Mouse (Mus musculus) adrenal gland, adult 18-20 months (tissue): ENCODE results near the gene Uqcc2. TPM values are rescaled to one million over a fixed set of nuclear protein-coding genes. Genes with fewer than 3 reads are reported as not detected.
A peak's percentile ranks its signal among the peaks of the same experiment; 100 is the strongest.

Experiments
- DNase-seq, 2 experiments: peaks; one replicate each; pipeline ENCODE4 v3.0.0; 2021 to 2022; ENCODE audit warnings: low spot score in 2 of 2
- total RNA-seq, 2 experiments: library from RNA; stranded (reverse); gene quantifications; 1 replicate in 1 of 2; 2 replicates in 1 of 2; pipeline ENCODE4 v1.2.3; 2021

Uqcc2 gene
- total RNA-seq, 2 experiments from 2014 or later: 266 to 331 TPM

GRCm38 (mm10) chr17:27125185-27125584, 8.5 kb downstream of the Uqcc2 start:
- peak; percentile 77 to 84 for DNase-seq

GRCm38 (mm10) chr17:27123813-27124375, 9.8 kb downstream of the Uqcc2 start:
- no peak for DNase-seq

GRCm38 (mm10) chr17:27123103-27123502, 10.6 kb downstream of the Uqcc2 start:
- DNase-seq: no peak

GRCm38 (mm10) chr17:27122701-27123100, 11.0 kb downstream of the Uqcc2 start:
- DNase-seq: no peak

GRCm38 (mm10) chr17:27121781-27122180, 11.9 kb downstream of the Uqcc2 start:
- no peak for DNase-seq

- no peak for DNase-seq
Observed at GRCm38 (mm10) chr17:27121266-27121665, 12.4 kb downstream of the Uqcc2 start.

- peak; percentile 60 to 69 for DNase-seq
Observed at GRCm38 (mm10) chr17:27120561-27121024, 13.1 kb downstream of the Uqcc2 start.

- DNase-seq: no peak
Observed at GRCm38 (mm10) chr17:27119954-27120353, 13.8 kb downstream of the Uqcc2 start.

GRCm38 (mm10) chr17:27119540-27119895, 14.2 kb downstream of the Uqcc2 start:
- DNase-seq: no peak

GRCm38 (mm10) chr17:27118676-27119539, 14.8 kb downstream of the Uqcc2 start:
- DNase-seq: no peak

- no peak for DNase-seq
Observed at GRCm38 (mm10) chr17:27110072-27110471, 23.6 kb downstream of the Uqcc2 start.

- DNase-seq: no peak
Observed at GRCm38 (mm10) chr17:27107936-27108335, 25.8 kb downstream of the Uqcc2 start.

GRCm38 (mm10) chr17:27106745-27107144, 27.0 kb downstream of the Uqcc2 start:
- DNase-seq: no peak

GRCm38 (mm10) chr17:27105698-27106470, 27.8 kb downstream of the Uqcc2 start:
- DNase-seq: no peak

GRCm38 (mm10) chr17:27101675-27102074, 32.0 kb downstream of the Uqcc2 start:
- no peak for DNase-seq

- no peak for DNase-seq
Observed at GRCm38 (mm10) chr17:27095690-27096089, 38.0 kb downstream of the Uqcc2 start.

- DNase-seq: no peak
Observed at GRCm38 (mm10) chr17:27090068-27090467, 43.6 kb downstream of the Uqcc2 start.

GRCm38 (mm10) chr17:27087426-27087825, 46.3 kb downstream of the Uqcc2 start:
- DNase-seq: peak in 1 of 2 experiments; percentile 41

GRCm38 (mm10) chr17:27085676-27086075, 48.0 kb downstream of the Uqcc2 start:
- peak in 1 of 2 experiments; percentile 62 for DNase-seq

- peak in 1 of 2 experiments; percentile 22 for DNase-seq
Observed at GRCm38 (mm10) chr17:27083601-27084000, 50.1 kb downstream of the Uqcc2 start.

- no peak for DNase-seq
Observed at GRCm38 (mm10) chr17:27082796-27083195, 50.9 kb downstream of the Uqcc2 start.

- DNase-seq: no peak
Observed at GRCm38 (mm10) chr17:27081868-27082267, 51.8 kb downstream of the Uqcc2 start.
